Mouse (Mus musculus): ENCODE results near the gene Naglu. TPM values are rescaled to one million over a fixed set of nuclear protein-coding genes. Genes with fewer than 3 reads are reported as not detected.

The Naglu gene
- polyA plus RNA-seq, 1 experiment from 2014 or later, result 26.5 TPM

GRCm38 (mm10) chr11:101080421-101080820 lies 10.6 kb downstream of the Naglu start:
- no peak for ATAC-seq (replicated peaks; ENCODE audit: low FRiP score, low read depth)
- peaks cover 27% of the 10 kb centered on the region for H3K27me3 ChIP-seq (ENCODE audit: insufficient read depth, low read length)
- 61% methylated on average over 5 of the region's 5 CpGs for WGBS

GRCm38 (mm10) chr11:101081659-101082058 lies 11.8 kb downstream of the Naglu start:
- peaks cover 27% of the 10 kb centered on the region for H3K27me3 ChIP-seq (ENCODE audit: insufficient read depth, low read length)
- peaks cover 10% of the 10 kb centered on the region; the same call in 1 of the 2 replicates for H3K36me3 ChIP-seq (ENCODE audit: insufficient read depth, low read length)
- peak overlapping the region; percentile 72 for H3K4me3 ChIP-seq (replicated peaks; ENCODE audit: low read depth, low read length)
- H3K9ac ChIP-seq (ENCODE audit: low read depth, low read length), result no peak overlapping the region; the same call in 1 of the 2 replicates
- H3K27ac ChIP-seq, result peak overlapping the region; percentile 93
- no peak for TF ChIP-seq CTCF (IDR thresholded peaks at IDR 0.05; ENCODE audit: low read depth)
- no peaks in the 10 kb centered on the region for H3K9me3 ChIP-seq (replicated peaks; ENCODE audit: low read length)
- peaks cover 25% of the 10 kb centered on the region for H3K4me1 ChIP-seq (replicated peaks; ENCODE audit: insufficient read depth, low read length)
- DNase-seq (ENCODE audit: low spot score), result no peak
- H3K4me2 ChIP-seq (ENCODE audit: low read length), result peak overlapping the region; percentile 86
- no peak for ATAC-seq (replicated peaks; ENCODE audit: low FRiP score, low read depth)
- WGBS, result 3% methylated on average over 10 of the region's 10 CpGs

More at GRCm38 (mm10) chr11:101080421-101080820, 10.6 kb downstream of the Naglu start:
- TF ChIP-seq CTCF (IDR thresholded peaks at IDR 0.05; ENCODE audit: low read depth), result no peak
- H3K27ac ChIP-seq, result no peak overlapping the region
- H3K4me1 ChIP-seq (replicated peaks; ENCODE audit: insufficient read depth, low read length), result peaks cover 19% of the 10 kb centered on the region
- no peak for DNase-seq (ENCODE audit: low spot score)
- no peaks in the 10 kb centered on the region for H3K9me3 ChIP-seq (replicated peaks; ENCODE audit: low read length)
- no peak overlapping the region for H3K4me3 ChIP-seq (replicated peaks; ENCODE audit: low read depth, low read length)
- H3K4me2 ChIP-seq (ENCODE audit: low read length), result no peak overlapping the region
- peaks cover 10% of the 10 kb centered on the region; the same call in 1 of the 2 replicates for H3K36me3 ChIP-seq (ENCODE audit: insufficient read depth, low read length)
- no peak overlapping the region for H3K9ac ChIP-seq (ENCODE audit: low read depth, low read length)

DNA sequence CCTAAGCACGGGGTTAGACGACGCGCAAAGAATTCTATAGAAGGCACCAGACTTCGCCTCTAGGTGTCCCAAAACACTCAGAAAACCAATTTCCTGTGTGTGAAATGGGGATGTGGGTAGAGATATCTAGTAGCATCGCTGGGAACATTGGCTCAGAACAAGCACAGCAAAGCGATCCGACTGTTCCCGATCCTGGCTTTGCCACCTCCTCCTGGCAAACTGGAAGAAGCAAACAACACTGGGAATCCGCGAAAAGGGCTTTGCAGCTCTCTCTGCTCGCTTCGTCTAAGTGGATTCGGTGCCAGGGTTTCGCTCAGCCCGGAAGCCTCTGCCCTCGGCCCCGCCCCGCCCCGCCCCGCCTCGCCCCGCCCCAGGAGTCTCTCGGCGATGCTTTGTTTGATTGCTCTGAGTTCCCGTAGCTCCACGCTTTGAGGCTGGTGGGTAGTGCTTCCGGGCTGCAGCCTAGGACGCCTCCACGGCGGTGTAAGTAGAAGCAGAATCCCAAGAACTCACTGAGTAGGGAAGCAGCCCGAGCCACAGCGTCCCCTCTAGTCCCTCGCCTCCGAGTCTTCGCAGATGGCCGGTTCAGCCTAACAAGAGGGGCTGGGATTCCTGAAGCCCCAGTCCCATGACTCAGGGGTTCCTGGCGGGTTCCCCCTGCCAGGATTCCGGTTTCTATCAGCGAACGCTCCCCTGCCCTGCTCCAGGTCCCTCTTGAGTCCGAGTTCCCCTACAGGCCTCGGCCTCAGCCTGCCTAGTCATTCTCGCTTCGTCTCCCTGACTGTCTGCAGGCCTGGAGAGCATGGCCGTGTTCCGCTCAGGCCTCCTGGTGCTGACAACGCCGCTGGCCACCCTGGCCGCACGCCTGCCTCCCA lies 12.6 kb downstream of the Naglu start, which contains the start of gene Coasy:
TSS of gene Coasy (plus strand) at position 358 of the 875 bp plus-strand sequence.
- peak within 1 kb of the TSS; percentile 72 for H3K4me3 ChIP-seq (replicated peaks; ENCODE audit: low read depth, low read length)
- peak within 1 kb of the TSS; percentile 93 for H3K27ac ChIP-seq
- peak; percentile 55 for TF ChIP-seq CTCF (IDR thresholded peaks at IDR 0.05; ENCODE audit: low read depth)
- peaks cover 10% of the 10 kb centered on the region; the same call in 1 of the 2 replicates for H3K36me3 ChIP-seq (ENCODE audit: insufficient read depth, low read length)
- H3K27me3 ChIP-seq (ENCODE audit: insufficient read depth, low read length), result peaks cover 27% of the 10 kb centered on the region
- peak within 1 kb of the TSS; percentile 83 for H3K9ac ChIP-seq (ENCODE audit: low read depth, low read length)
- under 1% methylated on average over 51 of the region's 51 CpGs for WGBS
- ATAC-seq (replicated peaks; ENCODE audit: low FRiP score, low read depth), result peak; percentile 80
- peak within 1 kb of the TSS; percentile 86 for H3K4me2 ChIP-seq (ENCODE audit: low read length)
- H3K9me3 ChIP-seq (replicated peaks; ENCODE audit: low read length), result no peaks in the 10 kb centered on the region
- peak; percentile 98 for DNase-seq (ENCODE audit: low spot score)
- H3K4me1 ChIP-seq (replicated peaks; ENCODE audit: insufficient read depth, low read length), result peaks cover 26% of the 10 kb centered on the region

DNA sequence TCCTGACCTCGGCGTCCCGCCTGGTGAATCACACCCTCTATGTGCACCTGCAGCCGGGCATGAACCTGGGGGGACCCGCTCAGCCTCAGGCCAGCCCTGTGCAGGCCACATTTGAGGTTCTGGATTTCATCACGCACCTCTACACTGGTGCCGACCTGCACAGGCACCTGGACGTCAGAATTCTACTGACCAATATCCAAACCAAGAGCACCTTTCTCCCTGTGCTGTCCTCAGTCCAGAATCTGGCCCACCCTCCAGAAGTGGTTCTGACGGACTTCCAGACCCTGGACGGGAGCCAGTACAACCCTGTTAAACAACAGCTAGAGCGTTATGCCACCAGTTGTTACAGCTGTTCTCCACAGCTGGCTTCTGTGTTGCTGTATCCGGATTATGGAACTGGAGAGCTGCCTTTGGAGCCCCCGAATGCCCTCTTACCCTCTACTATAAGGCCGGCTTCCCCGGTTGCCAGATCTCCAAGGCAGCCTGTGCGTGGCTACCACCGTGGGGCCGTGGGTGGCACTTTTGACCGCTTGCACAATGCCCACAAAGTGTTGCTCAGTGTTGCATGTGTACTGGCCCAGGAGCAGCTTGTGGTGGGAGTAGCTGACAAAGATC lies 13.4 kb downstream of the Naglu start:
- WGBS, result 30% methylated on average over 19 of the region's 19 CpGs
- Histone ChIP-seq H3K4me1 (replicated peaks; ENCODE audit: insufficient read depth, low read length) (peaks cover 32% of the 10 kb centered on the region), H3K4me2 (ENCODE audit: low read length) (peak overlapping the region; percentile 86), H3K27ac (peak overlapping the region; percentile 93), H3K27me3 (ENCODE audit: insufficient read depth, low read length) (peaks cover 26% of the 10 kb centered on the region), H3K9ac (ENCODE audit: low read depth, low read length) (peak overlapping the region; percentile 83), H3K9me3 (replicated peaks; ENCODE audit: low read length) (no peaks in the 10 kb centered on the region), H3K36me3 (ENCODE audit: insufficient read depth, low read length) (peaks cover 10% of the 10 kb centered on the region; the same call in 1 of the 2 replicates), H3K4me3 (replicated peaks; ENCODE audit: low read depth, low read length) (peak overlapping the region; percentile 72)
- no peak for DNase-seq (ENCODE audit: low spot score)
- ATAC-seq (replicated peaks; ENCODE audit: low FRiP score, low read depth), result peak; percentile 26
- no peak for TF ChIP-seq CTCF (IDR thresholded peaks at IDR 0.05; ENCODE audit: low read depth)

GRCm38 (mm10) chr11:101084246-101084645 lies 14.4 kb downstream of the Naglu start:
- Histone ChIP-seq H3K36me3 (ENCODE audit: insufficient read depth, low read length) (peaks cover 10% of the 10 kb centered on the region; the same call in 1 of the 2 replicates), H3K4me1 (replicated peaks; ENCODE audit: insufficient read depth, low read length) (peaks cover 32% of the 10 kb centered on the region), H3K4me3 (replicated peaks; ENCODE audit: low read depth, low read length) (no peak overlapping the region), H3K9me3 (replicated peaks; ENCODE audit: low read length) (no peaks in the 10 kb centered on the region), H3K9ac (ENCODE audit: low read depth, low read length) (no peak overlapping the region), H3K4me2 (ENCODE audit: low read length) (no peak overlapping the region), H3K27ac (no peak overlapping the region), H3K27me3 (ENCODE audit: insufficient read depth, low read length) (peaks cover 15% of the 10 kb centered on the region; the same call in 1 of the 2 replicates)
- TF ChIP-seq CTCF (IDR thresholded peaks at IDR 0.05; ENCODE audit: low read depth), result no peak
- WGBS, result 82% methylated on average over 14 of the region's 14 CpGs
- DNase-seq (ENCODE audit: low spot score), result no peak
- no peak for ATAC-seq (replicated peaks; ENCODE audit: low FRiP score, low read depth)

- Histone ChIP-seq H3K4me3 (replicated peaks; ENCODE audit: low read depth, low read length) (no peak overlapping the region), H3K27ac (no peak overlapping the region), H3K27me3 (ENCODE audit: insufficient read depth, low read length) (peaks cover 9% of the 10 kb centered on the region; the same call in 1 of the 2 replicates), H3K4me1 (replicated peaks; ENCODE audit: insufficient read depth, low read length) (peaks cover 27% of the 10 kb centered on the region), H3K9me3 (replicated peaks; ENCODE audit: low read length) (no peaks in the 10 kb centered on the region), H3K9ac (ENCODE audit: low read depth, low read length) (no peak overlapping the region), H3K36me3 (ENCODE audit: insufficient read depth, low read length) (peaks cover 16% of the 10 kb centered on the region), H3K4me2 (ENCODE audit: low read length) (no peak overlapping the region)
- DNase-seq (ENCODE audit: low spot score), result no peak
- no peak for ATAC-seq (replicated peaks; ENCODE audit: low FRiP score, low read depth)
- TF ChIP-seq CTCF (IDR thresholded peaks at IDR 0.05; ENCODE audit: low read depth), result no peak
- WGBS, result 96% methylated on average over 12 of the region's 12 CpGs
Measured at GRCm38 (mm10) chr11:101084811-101085210, 15.0 kb downstream of the Naglu start.

All from kidney, postnatal 0 days (tissue).